ENCODE assay signal across 19 mouse cellular contexts in the genomic region with DNA sequence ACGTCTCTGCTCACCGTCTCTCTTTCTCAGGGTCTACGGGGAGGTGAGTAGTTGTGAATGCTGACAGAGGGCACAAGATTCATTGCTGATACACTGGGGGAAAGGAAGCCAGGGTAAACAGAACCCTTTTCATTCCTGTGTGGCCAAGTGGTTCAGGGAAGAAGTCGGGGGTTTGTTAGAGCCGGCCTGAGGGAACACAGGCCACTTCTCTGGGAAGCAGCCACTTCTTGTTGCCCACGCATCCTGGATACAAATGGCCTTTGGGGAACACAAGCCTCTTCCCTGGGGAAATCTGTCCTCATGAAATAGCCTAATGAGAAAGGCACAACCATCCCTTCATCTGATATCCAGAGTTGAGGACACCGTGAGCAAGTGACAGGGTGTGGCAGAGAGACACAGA.
"Had no signal": no experiment of that assay in that cellular context is flagged by ENCODE, and none has a peak within 500 bp of the region (broad histone marks: within the 10 kb centered on the region; RNA-seq: fewer than 3 reads in every experiment).

No protein-coding gene starts in this region.

- H3K4me3 ChIP-seq: liver, embryonic 15.5 days; lung, embryonic 15.5 days; megakaryocyte, embryonic 14.5 days; midbrain, embryonic 13.5 days; neural tube, embryonic 12.5 days; stomach, embryonic 15.5 days had no signal

- DNase-seq: liver, postnatal 0 days; lung, adult 2 months; lung, postnatal 14 days; lung, postnatal 36 days; right cerebral cortex, postnatal 25 days; thymus, adult 2 months; thymus, postnatal 25 days; thymus, postnatal 4 days had no signal

- H3K4me1 ChIP-seq: liver, embryonic 15.5 days; lung, embryonic 15.5 days; megakaryocyte, embryonic 14.5 days; stomach, embryonic 15.5 days had no signal

- H3K36me3 ChIP-seq: liver, embryonic 15.5 days; lung, embryonic 15.5 days; midbrain, embryonic 13.5 days; neural tube, embryonic 12.5 days; stomach, embryonic 15.5 days had no signal

- H3K9ac ChIP-seq: liver, embryonic 15.5 days; liver, postnatal 0 days; lung, embryonic 15.5 days; midbrain, embryonic 13.5 days; neural tube, embryonic 12.5 days; stomach, embryonic 15.5 days had no signal

- ATAC-seq: liver, postnatal 0 days; lung, postnatal 0 days; midbrain, embryonic 13.5 days; midbrain, embryonic 16.5 days had no signal

- H3K27me3 ChIP-seq: liver, embryonic 15.5 days; lung, embryonic 15.5 days; megakaryocyte, embryonic 14.5 days; midbrain, embryonic 13.5 days; neural tube, embryonic 12.5 days; stomach, embryonic 15.5 days had no signal

- H3K4me2 ChIP-seq: liver, embryonic 15.5 days; lung, embryonic 15.5 days; midbrain, embryonic 11.5 days; midbrain, embryonic 13.5 days; neural tube, embryonic 12.5 days; stomach, embryonic 15.5 days had no signal

- H3K27ac ChIP-seq: liver, embryonic 15.5 days; lung, embryonic 15.5 days; macrophage; midbrain, embryonic 13.5 days; neural tube, embryonic 12.5 days; stomach, embryonic 15.5 days; stomach, postnatal 0 days had no signal

- H3K9me3 ChIP-seq: liver, embryonic 15.5 days; lung, embryonic 15.5 days; midbrain, embryonic 13.5 days; neural tube, embryonic 12.5 days; stomach, embryonic 15.5 days had no signal
